Mouse (Mus musculus) lung, adult 2 months (tissue): Measurements from ENCODE around the gene BC048671.

Source experiments
- CTCF ChIP-seq: fragments of 200-500 bp; IDR thresholded peaks from 2 replicates; pipeline ENCODE4 v1.5.1; 2011; ENCODE audit warnings: mild to moderate bottlenecking, low read length, control low read depth; ENCODE audit not compliant: insufficient read depth
- POLR2A ChIP-seq: fragments of 200-500 bp; IDR thresholded peaks from 2 replicates; pipeline ENCODE4 v1.6.1; 2011; ENCODE audit warnings: low read depth, mild to moderate bottlenecking, control low read depth, low read length, borderline replicate concordance; ENCODE audit errors: extremely low read depth

GRCm38 (mm10) chr6:90334244-90334643 lies 33.2 kb downstream of the BC048671 start:
- TF ChIP-seq CTCF: no peak
- no peak for TF ChIP-seq POLR2A
